Mouse (Mus musculus): ENCODE data around the gene Nr1i3. TPM values are rescaled to one million over a fixed set of nuclear protein-coding genes. Genes with fewer than 3 reads are reported as not detected.
A peak's percentile ranks its signal among the peaks of the same experiment; 100 is the strongest.

The Nr1i3 gene
- polyA plus RNA-seq, 1 experiment from 2014 or later, result 0.38 TPM

DNA sequence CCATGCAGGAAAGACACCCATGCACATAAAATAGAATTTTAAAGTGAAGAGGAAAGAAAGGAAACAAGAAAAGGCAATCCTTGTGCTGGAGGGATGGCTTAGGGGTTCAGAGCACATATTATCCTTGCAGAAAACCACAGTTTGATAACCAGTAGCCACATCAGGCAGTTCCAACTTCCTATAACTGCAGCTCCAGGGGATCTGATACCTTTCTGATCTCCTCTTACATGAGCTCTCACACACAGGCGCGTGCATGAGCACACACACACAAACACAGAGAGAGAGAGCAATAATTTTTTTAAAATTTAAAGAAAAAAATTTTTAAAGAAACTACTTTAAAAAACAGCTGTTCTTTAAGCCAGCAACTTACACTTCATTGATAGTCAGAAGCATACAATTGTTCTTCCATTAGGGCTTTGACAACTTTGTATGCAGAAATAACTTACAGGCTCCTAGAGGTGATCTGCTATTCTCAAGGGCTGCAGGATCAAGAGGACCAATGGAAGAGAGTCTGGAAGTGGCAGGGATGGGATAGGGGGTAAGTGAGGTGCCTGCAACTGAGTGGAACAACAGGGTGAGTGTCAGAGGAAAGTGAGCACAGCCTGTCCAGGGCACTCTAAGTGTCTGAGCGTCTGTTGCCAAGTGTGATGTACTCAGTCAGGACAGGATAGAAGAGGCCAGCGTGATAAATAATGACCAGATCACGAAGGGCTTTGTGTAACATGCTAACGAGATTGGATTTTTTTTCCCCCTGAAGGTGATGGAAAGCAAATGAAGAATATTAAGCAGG, 7.9 kb upstream of the Nr1i3 start:
- H3K4me2 ChIP-seq (ENCODE audit: low read length), result no peak overlapping the region
- no peak overlapping the region for H3K9ac ChIP-seq (ENCODE audit: low read depth, low read length)
- H3K27me3 ChIP-seq (ENCODE audit: control insufficient read depth, insufficient read depth, low read depth, low read length), result no peaks in the 10 kb centered on the region
- H3K4me1 ChIP-seq (ENCODE audit: control insufficient read depth, insufficient read depth, low read length), result no peaks in the 10 kb centered on the region
- H3K4me3 ChIP-seq (ENCODE audit: low read depth, low read length), result no peak overlapping the region
- WGBS, result 65% methylated on average over 6 of the region's 6 CpGs
- no peaks in the 10 kb centered on the region for H3K36me3 ChIP-seq (ENCODE audit: control insufficient read depth, insufficient read depth, low read length)
- no peak overlapping the region for H3K27ac ChIP-seq (ENCODE audit: low read length)
- no peaks in the 10 kb centered on the region for H3K9me3 ChIP-seq (replicated peaks; ENCODE audit: control insufficient read depth, low read length, poor library complexity, severe bottlenecking)
- no peak for ATAC-seq

GRCm38 (mm10) chr1:171209409-171209808, 4.4 kb upstream of the Nr1i3 start:
- no peak overlapping the region for H3K27ac ChIP-seq (ENCODE audit: low read length)
- ATAC-seq, result no peak
- no peak overlapping the region for H3K4me2 ChIP-seq (ENCODE audit: low read length)
- H3K4me3 ChIP-seq (ENCODE audit: low read depth, low read length), result no peak overlapping the region
- no peak overlapping the region for H3K9ac ChIP-seq (ENCODE audit: low read depth, low read length)
- WGBS, result 16% methylated on average over 4 of the region's 4 CpGs
- H3K27me3 ChIP-seq (ENCODE audit: control insufficient read depth, insufficient read depth, low read depth, low read length), result no peaks in the 10 kb centered on the region
- no peaks in the 10 kb centered on the region for H3K36me3 ChIP-seq (ENCODE audit: control insufficient read depth, insufficient read depth, low read length)
- no peaks in the 10 kb centered on the region for H3K4me1 ChIP-seq (ENCODE audit: control insufficient read depth, insufficient read depth, low read length)
- H3K9me3 ChIP-seq (replicated peaks; ENCODE audit: control insufficient read depth, low read length, poor library complexity, severe bottlenecking), result no peaks in the 10 kb centered on the region

- WGBS, result 38% methylated on average over 3 of the region's 3 CpGs
- no peak overlapping the region for H3K4me2 ChIP-seq (ENCODE audit: low read length)
- ATAC-seq, result no peak
These were observed 916 bp upstream of the Nr1i3 start for GRCm38 (mm10) chr1:171212854-171213253.

DNA sequence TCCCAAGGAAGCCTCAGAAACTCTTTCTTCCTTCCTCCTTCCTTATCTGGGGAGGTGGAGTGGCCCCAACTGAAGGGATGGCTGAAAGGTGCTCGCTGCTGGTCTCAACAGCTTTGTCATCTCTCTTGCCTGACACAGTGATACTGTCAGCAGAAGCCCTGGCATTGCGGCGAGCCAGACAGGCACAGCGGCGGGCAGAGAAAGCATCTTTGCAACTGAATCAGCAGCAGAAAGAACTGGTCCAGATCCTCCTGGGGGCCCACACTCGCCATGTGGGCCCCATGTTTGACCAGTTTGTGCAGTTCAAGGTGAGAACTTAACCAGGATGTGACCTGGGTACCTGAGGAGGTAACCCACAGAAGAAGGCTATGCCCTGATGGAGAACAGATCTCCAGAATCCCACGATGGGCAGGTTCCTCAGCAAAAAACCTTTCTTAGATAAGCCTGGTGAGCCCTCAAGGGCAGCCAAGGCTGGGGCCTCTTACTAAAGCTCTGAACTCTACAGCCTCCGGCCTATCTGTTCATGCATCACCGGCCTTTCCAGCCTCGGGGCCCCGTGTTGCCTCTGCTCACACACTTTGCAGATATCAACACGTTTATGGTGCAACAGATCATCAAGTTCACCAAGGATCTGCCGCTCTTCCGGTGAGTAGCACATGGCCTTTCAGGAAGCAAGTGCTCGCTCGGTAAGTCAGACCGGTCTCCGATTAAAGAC, 2.6 kb downstream of the Nr1i3 start:
- no peak overlapping the region for H3K9ac ChIP-seq (ENCODE audit: low read depth, low read length)
- no peak overlapping the region for H3K4me2 ChIP-seq (ENCODE audit: low read length)
- H3K27ac ChIP-seq (ENCODE audit: low read length), result no peak overlapping the region
- H3K4me3 ChIP-seq (ENCODE audit: low read depth, low read length), result no peak overlapping the region
- no peaks in the 10 kb centered on the region for H3K9me3 ChIP-seq (replicated peaks; ENCODE audit: control insufficient read depth, low read length, poor library complexity, severe bottlenecking)
- peaks cover 5% of the 10 kb centered on the region for H3K4me1 ChIP-seq (ENCODE audit: control insufficient read depth, insufficient read depth, low read length)
- no peak for ATAC-seq
- peaks cover 9% of the 10 kb centered on the region for H3K36me3 ChIP-seq (ENCODE audit: control insufficient read depth, insufficient read depth, low read length)
- 91% methylated on average over 18 of the region's 18 CpGs for WGBS
- H3K27me3 ChIP-seq (ENCODE audit: control insufficient read depth, insufficient read depth, low read depth, low read length), result no peaks in the 10 kb centered on the region

More at GRCm38 (mm10) chr1:171212854-171213253, 916 bp upstream of the Nr1i3 start:
- Histone ChIP-seq H3K27me3 (ENCODE audit: control insufficient read depth, insufficient read depth, low read depth, low read length) (no peaks in the 10 kb centered on the region), H3K4me3 (ENCODE audit: low read depth, low read length) (no peak overlapping the region), H3K4me1 (ENCODE audit: control insufficient read depth, insufficient read depth, low read length) (no peaks in the 10 kb centered on the region), H3K9ac (ENCODE audit: low read depth, low read length) (no peak overlapping the region), H3K27ac (ENCODE audit: low read length) (no peak overlapping the region), H3K9me3 (replicated peaks; ENCODE audit: control insufficient read depth, low read length, poor library complexity, severe bottlenecking) (no peaks in the 10 kb centered on the region), H3K36me3 (ENCODE audit: control insufficient read depth, insufficient read depth, low read length) (no peaks in the 10 kb centered on the region)

DNA sequence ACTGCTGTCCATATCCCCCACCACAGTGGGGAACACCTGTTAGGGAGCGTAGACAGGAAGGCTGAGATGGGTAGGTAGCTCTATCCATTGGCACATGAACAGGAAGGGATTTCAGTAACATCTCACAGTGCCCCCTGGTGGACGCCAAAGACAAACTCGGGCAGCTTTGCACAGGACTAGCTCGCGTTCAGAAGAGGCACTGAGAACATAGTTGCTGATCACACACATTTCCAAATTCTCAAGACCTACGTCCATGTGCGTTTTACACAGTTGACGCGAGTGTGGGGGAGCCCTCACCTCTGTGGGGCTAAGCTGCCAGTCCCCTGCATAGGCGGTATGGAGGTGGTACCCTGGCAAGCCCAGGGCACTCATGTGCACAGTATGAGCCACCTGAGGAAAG, 7.1 kb downstream of the Nr1i3 start:
- Histone ChIP-seq H3K9ac (ENCODE audit: low read depth, low read length) (0 out of 2 replicates have a peak overlapping the region, but pooled peaks have one; percentile 65), H3K9me3 (replicated peaks; ENCODE audit: control insufficient read depth, low read length, poor library complexity, severe bottlenecking) (no peaks in the 10 kb centered on the region), H3K27me3 (ENCODE audit: control insufficient read depth, insufficient read depth, low read depth, low read length) (no peaks in the 10 kb centered on the region), H3K4me2 (ENCODE audit: low read length) (peak overlapping the region; percentile 73), H3K27ac (ENCODE audit: low read length) (0 out of 2 replicates have a peak overlapping the region, but pooled peaks have one; percentile 10), H3K4me3 (ENCODE audit: low read depth, low read length) (peak overlapping the region; percentile 60), H3K36me3 (ENCODE audit: control insufficient read depth, insufficient read depth, low read length) (peaks cover 9% of the 10 kb centered on the region), H3K4me1 (ENCODE audit: control insufficient read depth, insufficient read depth, low read length) (peaks cover 10% of the 10 kb centered on the region)
- ATAC-seq, result peak; percentile 26; the same call in 1 of the 2 replicates
- WGBS, result 6% methylated on average over 10 of the region's 10 CpGs

- 6% methylated on average over 22 of the region's 22 CpGs for WGBS
- Histone ChIP-seq H3K36me3 (ENCODE audit: control insufficient read depth, insufficient read depth, low read length) (peaks cover 9% of the 10 kb centered on the region), H3K27me3 (ENCODE audit: control insufficient read depth, insufficient read depth, low read depth, low read length) (no peaks in the 10 kb centered on the region), H3K4me1 (ENCODE audit: control insufficient read depth, insufficient read depth, low read length) (peaks cover 10% of the 10 kb centered on the region), H3K4me3 (ENCODE audit: low read depth, low read length) (peak overlapping the region; percentile 60), H3K4me2 (ENCODE audit: low read length) (peak overlapping the region; percentile 73), H3K9ac (ENCODE audit: low read depth, low read length) (peak overlapping the region; percentile 65), H3K9me3 (replicated peaks; ENCODE audit: control insufficient read depth, low read length, poor library complexity, severe bottlenecking) (no peaks in the 10 kb centered on the region), H3K27ac (ENCODE audit: low read length) (peak overlapping the region; percentile 65)
- ATAC-seq, result peak; percentile 1
These were observed 7.8 kb downstream of the Nr1i3 start for GRCm38 (mm10) chr1:171221281-171222193.

DNA sequence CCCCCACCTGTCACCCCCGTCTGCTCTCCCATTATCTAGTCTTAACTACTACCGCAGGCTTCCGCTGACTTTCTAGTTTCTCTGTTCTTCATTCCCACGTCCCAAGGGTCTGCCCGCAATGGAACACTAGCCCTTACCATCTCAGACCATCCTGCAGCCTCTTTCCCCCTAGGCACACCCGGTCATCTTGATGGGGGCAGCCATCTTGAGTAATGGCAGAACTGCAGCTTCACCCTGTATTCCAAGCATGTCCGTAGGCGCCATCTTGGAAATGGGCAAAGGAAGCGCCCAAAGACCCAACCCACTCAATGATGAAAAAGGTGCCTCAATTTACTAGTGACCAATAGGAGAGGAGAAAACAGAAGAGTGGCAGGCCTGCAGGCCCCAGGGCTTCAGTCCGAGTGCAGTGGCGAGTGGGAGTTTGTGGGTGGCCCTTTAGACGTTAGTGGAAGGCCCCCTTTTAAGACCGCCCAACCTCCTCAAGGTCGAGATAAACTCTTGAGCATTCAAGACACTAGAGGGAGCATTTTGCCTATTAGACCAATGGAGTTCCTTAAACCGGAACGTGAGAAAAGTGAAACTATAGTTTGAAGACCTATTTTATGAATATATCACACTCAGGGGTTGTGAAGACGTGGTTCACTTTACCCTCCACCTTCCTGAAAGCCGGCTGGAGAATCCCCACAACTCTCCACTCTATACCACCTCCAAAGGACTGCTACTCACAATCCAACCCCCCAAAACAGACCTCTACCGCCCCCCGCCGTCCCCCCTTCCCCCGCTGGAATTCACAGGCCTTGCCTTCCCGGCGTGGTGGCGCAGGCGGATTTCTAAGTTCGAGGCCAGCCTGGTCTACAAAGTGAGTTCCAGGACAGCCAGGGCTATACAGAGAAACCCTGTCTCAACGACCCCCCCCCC, 8.7 kb downstream of the Nr1i3 start, which contains the start of gene Tomm40l:
Gene Tomm40l (minus strand): TSS at position 277 of the 918 bp plus-strand sequence.
- Histone ChIP-seq H3K27ac (ENCODE audit: low read length) (peak within 1 kb of the TSS; percentile 65), H3K4me2 (ENCODE audit: low read length) (peak within 1 kb of the TSS; percentile 73), H3K4me3 (ENCODE audit: low read depth, low read length) (peak within 1 kb of the TSS; percentile 60), H3K4me1 (ENCODE audit: control insufficient read depth, insufficient read depth, low read length) (peaks cover 10% of the 10 kb centered on the region), H3K36me3 (ENCODE audit: control insufficient read depth, insufficient read depth, low read length) (peaks cover 9% of the 10 kb centered on the region), H3K9me3 (replicated peaks; ENCODE audit: control insufficient read depth, low read length, poor library complexity, severe bottlenecking) (no peaks in the 10 kb centered on the region), H3K9ac (ENCODE audit: low read depth, low read length) (peak within 1 kb of the TSS; percentile 65), H3K27me3 (ENCODE audit: control insufficient read depth, insufficient read depth, low read depth, low read length) (no peaks in the 10 kb centered on the region)
- peak; percentile 98 for ATAC-seq
- WGBS, result 2% methylated on average over 28 of the region's 28 CpGs

GRCm38 (mm10) chr1:171223168-171223567, 9.4 kb downstream of the Nr1i3 start:
- peaks cover 9% of the 10 kb centered on the region for H3K36me3 ChIP-seq (ENCODE audit: control insufficient read depth, insufficient read depth, low read length)
- ATAC-seq, result no peak
- H3K4me3 ChIP-seq (ENCODE audit: low read depth, low read length), result no peak overlapping the region
- H3K27ac ChIP-seq (ENCODE audit: low read length), result peak overlapping the region; percentile 65
- no peaks in the 10 kb centered on the region for H3K27me3 ChIP-seq (ENCODE audit: control insufficient read depth, insufficient read depth, low read depth, low read length)
- no peak overlapping the region for H3K9ac ChIP-seq (ENCODE audit: low read depth, low read length)
- peak overlapping the region; percentile 48 for H3K4me2 ChIP-seq (ENCODE audit: low read length)
- 89% methylated on average over 6 of the region's 6 CpGs for whole genome bisulfite sequencing
- H3K4me1 ChIP-seq (ENCODE audit: control insufficient read depth, insufficient read depth, low read length), result peaks cover 10% of the 10 kb centered on the region
- no peaks in the 10 kb centered on the region for H3K9me3 ChIP-seq (replicated peaks; ENCODE audit: control insufficient read depth, low read length, poor library complexity, severe bottlenecking)

Measured in midbrain, embryonic 16.5 days (tissue).